Mouse (Mus musculus) heart, adult 9 months (tissue): ENCODE results near the gene Pnpla2.

Experiments
- DNase-seq, 2 experiments: peaks; one replicate each; pipeline ENCODE4 v3.0.0; 2022; ENCODE audit warnings: low spot score in 2 of 2

The Pnpla2 gene

GRCm38 (mm10) chr7:141481498-141482401 is 26.8 kb downstream of the Pnpla2 start:
- DNase-seq, result peak; percentile 36 to 49

- DNase-seq, result no peak
Observed at GRCm38 (mm10) chr7:141482531-141483024, 27.6 kb downstream of the Pnpla2 start.

GRCm38 (mm10) chr7:141483114-141483653 is 28.2 kb downstream of the Pnpla2 start:
- no peak for DNase-seq

GRCm38 (mm10) chr7:141484186-141485120 is 29.5 kb downstream of the Pnpla2 start:
- DNase-seq, result no peak

GRCm38 (mm10) chr7:141485186-141485585 is 30.2 kb downstream of the Pnpla2 start:
- no peak for DNase-seq

- DNase-seq, result no peak
Observed at GRCm38 (mm10) chr7:141485606-141486005, 30.6 kb downstream of the Pnpla2 start.

- DNase-seq, result no peak
Observed at GRCm38 (mm10) chr7:141486239-141486638, 31.2 kb downstream of the Pnpla2 start.

- no peak for DNase-seq
Observed at GRCm38 (mm10) chr7:141487141-141487540, 32.1 kb downstream of the Pnpla2 start.

- no peak for DNase-seq
Observed at GRCm38 (mm10) chr7:141491151-141491550, 36.2 kb downstream of the Pnpla2 start.

GRCm38 (mm10) chr7:141492738-141493137 is 37.7 kb downstream of the Pnpla2 start:
- no peak for DNase-seq

GRCm38 (mm10) chr7:141493729-141494128 is 38.7 kb downstream of the Pnpla2 start:
- no peak for DNase-seq

- DNase-seq, result no peak
Observed at GRCm38 (mm10) chr7:141495379-141495778, 40.4 kb downstream of the Pnpla2 start.

GRCm38 (mm10) chr7:141495940-141496339 is 40.9 kb downstream of the Pnpla2 start:
- no peak for DNase-seq

- peak in 1 of 2 experiments; percentile 43 for DNase-seq
Observed at GRCm38 (mm10) chr7:141497600-141497999, 42.6 kb downstream of the Pnpla2 start.

- DNase-seq, result no peak
Observed at GRCm38 (mm10) chr7:141501820-141502555, 47.0 kb downstream of the Pnpla2 start.

GRCm38 (mm10) chr7:141502556-141502905 is 47.5 kb downstream of the Pnpla2 start:
- no peak for DNase-seq

GRCm38 (mm10) chr7:141506278-141506677 is 51.3 kb downstream of the Pnpla2 start:
- no peak for DNase-seq

- DNase-seq, result no peak
Observed at GRCm38 (mm10) chr7:141508160-141508559, 53.2 kb downstream of the Pnpla2 start.

GRCm38 (mm10) chr7:141510196-141510595 is 55.2 kb downstream of the Pnpla2 start:
- DNase-seq, result no peak
